Mouse (Mus musculus): Measurements from ENCODE around the gene Hmgb1. TPM values are rescaled to one million over a fixed set of nuclear protein-coding genes. Genes with fewer than 3 reads are reported as not detected.

Hmgb1 gene
- total and polyA plus RNA-seq, 3 experiments: 517 to 576 (median 529) TPM

DNA sequence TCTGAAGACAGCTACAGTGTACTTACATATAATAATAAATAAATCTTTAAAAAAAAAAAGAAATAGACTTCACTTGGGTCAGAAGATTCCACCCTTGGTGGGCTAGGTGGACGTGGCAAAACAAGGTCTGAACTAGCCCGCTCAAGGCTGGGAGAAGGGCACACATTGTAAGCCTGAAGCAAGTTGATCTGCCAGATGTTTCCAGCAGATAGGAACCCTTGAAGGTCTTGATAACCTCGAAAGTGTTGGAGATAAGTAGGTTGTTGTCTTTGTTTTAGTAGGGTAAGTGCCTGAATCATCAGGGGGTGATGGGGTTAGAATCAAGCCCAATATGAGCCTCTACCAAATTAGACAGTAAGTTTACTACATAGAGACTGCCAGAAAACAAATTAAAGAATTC is 35.2 kb upstream of the Hmgb1 start:
- Histone ChIP-seq H3K9me3 (replicated peaks) (peaks cover 32% of the 10 kb centered on the region), H3K36me3 (replicated peaks) (peaks cover 38% of the 10 kb centered on the region), H3K27me3 (ENCODE audit: insufficient read depth, low read length) (no peaks in the 10 kb centered on the region), H3K4me1 (ENCODE audit: insufficient read depth, low read depth, low read length) (peaks cover 33% of the 10 kb centered on the region), H3K4me3 (ENCODE audit: low read depth, low read length) (no peak overlapping the region)
- ATAC-seq (ENCODE audit: extremely low read depth, insufficient number of reproducible peaks, low FRiP score, poor library complexity, severe bottlenecking) (peak; percentile 85), DNase-seq (ENCODE audit: low spot score) (no peak)
- TF ChIP-seq TAL1 (conservative IDR thresholded peaks at IDR 0.05; ENCODE audit: low read depth, low read length) (peak; percentile 64), CTCF (IDR thresholded peaks at IDR 0.05; ENCODE audit: low read depth, low read length) (no peak), GATA1 (IDR thresholded peaks at IDR 0.05; ENCODE audit: borderline replicate concordance, low read length) (no peak), GATA2 (IDR thresholded peaks at IDR 0.05; ENCODE audit: borderline replicate concordance, low read depth, low read length) (no peak), POLR2AphosphoS5 (IDR thresholded peaks at IDR 0.05; ENCODE audit: insufficient replicate concordance, low read depth, low read length) (no peak)

DNA sequence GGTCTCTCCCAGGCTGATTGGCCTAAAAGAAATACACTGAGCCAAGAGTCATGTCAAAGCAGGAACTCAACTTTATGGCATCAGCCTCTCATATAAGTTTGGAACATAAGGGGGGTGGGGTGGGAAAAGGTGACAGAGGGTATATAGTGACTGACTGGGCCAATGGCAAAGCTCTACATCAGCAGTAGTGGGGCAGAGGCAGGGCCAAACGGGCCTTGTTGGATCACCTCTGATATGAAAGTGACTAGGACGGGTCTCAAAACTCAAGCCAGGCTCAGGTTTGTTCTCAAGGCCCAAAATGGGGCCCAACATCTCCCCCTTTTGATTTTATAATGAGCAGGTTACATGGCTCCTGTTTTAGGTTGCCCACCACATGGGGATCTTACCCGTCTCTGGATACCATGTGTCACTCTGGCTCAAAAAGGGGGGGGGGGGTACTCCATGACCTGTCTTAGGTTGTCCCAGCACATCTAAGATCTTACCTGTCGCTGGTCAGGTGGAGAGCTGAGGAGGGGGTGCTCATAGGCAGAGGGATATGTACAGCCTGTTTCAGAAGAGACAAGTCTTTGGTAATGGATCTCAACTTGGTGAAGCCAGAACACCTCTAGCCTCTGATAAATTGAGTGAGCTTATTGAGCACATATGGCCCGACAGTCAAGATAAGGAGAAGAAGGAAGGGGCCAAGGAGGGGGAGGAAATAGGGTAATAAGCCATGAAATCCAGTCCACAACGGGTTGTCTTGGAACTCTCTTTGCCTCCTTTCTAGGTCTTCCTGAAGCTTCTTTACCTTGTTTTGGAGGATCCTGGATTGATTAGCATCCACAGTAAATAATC is 33.5 kb upstream of the Hmgb1 start:
- H3K36me3 ChIP-seq (replicated peaks): peaks cover 56% of the 10 kb centered on the region
- H3K4me3 ChIP-seq (ENCODE audit: low read depth, low read length): no peak overlapping the region
- H3K9me3 ChIP-seq (replicated peaks): peaks cover 32% of the 10 kb centered on the region
- H3K4me1 ChIP-seq (ENCODE audit: insufficient read depth, low read depth, low read length): peaks cover 29% of the 10 kb centered on the region
- DNase-seq (ENCODE audit: low spot score) (no peak), ATAC-seq (ENCODE audit: extremely low read depth, insufficient number of reproducible peaks, low FRiP score, poor library complexity, severe bottlenecking) (no peak)
- H3K27me3 ChIP-seq (ENCODE audit: insufficient read depth, low read length): no peaks in the 10 kb centered on the region
- TF ChIP-seq CTCF (IDR thresholded peaks at IDR 0.05; ENCODE audit: low read depth, low read length) (no peak), GATA1 (IDR thresholded peaks at IDR 0.05; ENCODE audit: borderline replicate concordance, low read length) (no peak)

DNA sequence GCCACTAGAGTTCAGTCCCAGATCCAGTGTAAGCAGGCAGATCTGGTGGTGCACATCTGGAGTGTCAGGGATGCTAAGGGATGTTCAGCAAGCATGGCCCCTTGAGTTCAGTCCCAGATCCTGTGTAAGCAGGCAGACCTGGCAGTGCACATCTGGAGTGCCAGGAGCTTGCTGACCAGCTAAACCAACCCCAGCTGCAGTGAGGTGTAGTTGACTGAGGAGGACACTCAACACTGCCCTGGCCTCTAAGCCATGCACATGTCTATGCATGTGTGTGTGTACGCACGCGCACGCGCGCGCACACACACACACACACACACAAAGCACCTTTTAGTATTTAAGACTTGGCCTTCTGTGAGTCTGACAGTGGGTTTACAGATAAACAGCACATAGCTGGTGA is 31.3 kb upstream of the Hmgb1 start:
- ATAC-seq (ENCODE audit: extremely low read depth, insufficient number of reproducible peaks, low FRiP score, poor library complexity, severe bottlenecking) (no peak), DNase-seq (ENCODE audit: low spot score) (no peak)
- Histone ChIP-seq H3K9me3 (replicated peaks) (peaks cover 22% of the 10 kb centered on the region), H3K36me3 (replicated peaks) (peaks cover 78% of the 10 kb centered on the region), H3K4me3 (ENCODE audit: low read depth, low read length) (no peak overlapping the region), H3K27me3 (ENCODE audit: insufficient read depth, low read length) (no peaks in the 10 kb centered on the region), H3K4me1 (ENCODE audit: insufficient read depth, low read depth, low read length) (peaks cover 34% of the 10 kb centered on the region)
- TF ChIP-seq GATA2 (IDR thresholded peaks at IDR 0.05; ENCODE audit: borderline replicate concordance, low read depth, low read length) (no peak), CTCF (IDR thresholded peaks at IDR 0.05; ENCODE audit: low read depth, low read length) (no peak), POLR2AphosphoS5 (IDR thresholded peaks at IDR 0.05; ENCODE audit: insufficient replicate concordance, low read depth, low read length) (0 out of 2 replicates have a peak, but pooled peaks have one; percentile 69), GATA1 (IDR thresholded peaks at IDR 0.05; ENCODE audit: borderline replicate concordance, low read length) (no peak), TAL1 (conservative IDR thresholded peaks at IDR 0.05; ENCODE audit: low read depth, low read length) (no peak)

DNA sequence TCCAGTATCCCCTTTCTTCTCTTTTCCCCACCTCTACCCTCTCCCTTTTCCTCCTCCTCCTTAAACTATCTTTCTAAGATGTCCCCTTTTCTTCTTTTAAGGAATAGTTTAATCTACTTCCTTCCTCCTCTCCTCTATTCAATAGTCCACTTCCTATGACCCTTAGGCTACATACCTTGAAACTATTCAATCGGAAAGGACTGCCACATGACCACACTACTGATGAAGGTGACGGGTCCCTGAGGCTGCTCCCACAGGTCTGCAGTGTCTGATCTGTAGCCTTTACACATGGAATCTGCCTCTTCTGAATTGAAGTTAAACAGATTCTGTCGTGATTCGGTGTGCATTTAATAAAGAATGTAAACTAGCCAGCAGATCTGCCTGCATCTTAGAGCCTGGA is 28.5 kb upstream of the Hmgb1 start:
- Histone ChIP-seq H3K9me3 (replicated peaks) (peaks cover 14% of the 10 kb centered on the region), H3K4me3 (ENCODE audit: low read depth, low read length) (no peak overlapping the region), H3K36me3 (replicated peaks) (peaks cover 95% of the 10 kb centered on the region), H3K4me1 (ENCODE audit: insufficient read depth, low read depth, low read length) (peaks cover 31% of the 10 kb centered on the region), H3K27me3 (ENCODE audit: insufficient read depth, low read length) (no peaks in the 10 kb centered on the region)
- ATAC-seq (ENCODE audit: extremely low read depth, insufficient number of reproducible peaks, low FRiP score, poor library complexity, severe bottlenecking) (no peak), DNase-seq (ENCODE audit: low spot score) (no peak)
- TF ChIP-seq GATA2 (IDR thresholded peaks at IDR 0.05; ENCODE audit: borderline replicate concordance, low read depth, low read length): no peak
- no peak for TF ChIP-seq CTCF (IDR thresholded peaks at IDR 0.05; ENCODE audit: low read depth, low read length)
- TF ChIP-seq TAL1 (conservative IDR thresholded peaks at IDR 0.05; ENCODE audit: low read depth, low read length): no peak
- TF ChIP-seq GATA1 (IDR thresholded peaks at IDR 0.05; ENCODE audit: borderline replicate concordance, low read length): no peak
- TF ChIP-seq POLR2AphosphoS5 (IDR thresholded peaks at IDR 0.05; ENCODE audit: insufficient replicate concordance, low read depth, low read length): no peak

DNA sequence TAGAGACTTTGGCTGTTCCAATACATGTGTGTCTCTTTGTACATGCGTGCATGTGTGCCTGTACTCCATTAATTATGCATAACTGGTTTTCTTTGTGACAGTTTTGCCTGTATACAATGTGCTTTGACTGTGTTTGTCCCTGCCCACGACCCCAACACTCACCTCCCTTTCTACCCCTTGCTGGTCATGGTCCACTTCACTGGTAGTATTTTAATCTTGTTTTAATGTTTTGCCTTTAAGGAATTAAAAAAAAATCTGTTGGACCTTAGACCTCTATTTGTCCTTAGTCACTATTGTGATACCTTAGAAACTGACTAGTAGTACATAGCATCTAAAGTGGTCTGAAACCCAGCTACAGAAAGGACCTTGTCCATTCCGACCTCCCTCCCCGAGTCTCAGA is 26.8 kb upstream of the Hmgb1 start:
- ATAC-seq (ENCODE audit: extremely low read depth, insufficient number of reproducible peaks, low FRiP score, poor library complexity, severe bottlenecking): no peak
- no peak for TF ChIP-seq CTCF (IDR thresholded peaks at IDR 0.05; ENCODE audit: low read depth, low read length)
- no peak for TF ChIP-seq TAL1 (conservative IDR thresholded peaks at IDR 0.05; ENCODE audit: low read depth, low read length)
- no peak for TF ChIP-seq GATA1 (IDR thresholded peaks at IDR 0.05; ENCODE audit: borderline replicate concordance, low read length)
- no peak for TF ChIP-seq POLR2AphosphoS5 (IDR thresholded peaks at IDR 0.05; ENCODE audit: insufficient replicate concordance, low read depth, low read length)
- TF ChIP-seq GATA2 (IDR thresholded peaks at IDR 0.05; ENCODE audit: borderline replicate concordance, low read depth, low read length): no peak
- Histone ChIP-seq H3K4me1 (ENCODE audit: insufficient read depth, low read depth, low read length) (peaks cover 33% of the 10 kb centered on the region), H3K36me3 (replicated peaks) (peaks cover 96% of the 10 kb centered on the region), H3K4me3 (ENCODE audit: low read depth, low read length) (no peak overlapping the region), H3K27me3 (ENCODE audit: insufficient read depth, low read length) (no peaks in the 10 kb centered on the region), H3K9me3 (replicated peaks) (peaks cover 3% of the 10 kb centered on the region; the same call in 1 of the 2 replicates)
- DNase-seq (ENCODE audit: low spot score): no peak

DNA sequence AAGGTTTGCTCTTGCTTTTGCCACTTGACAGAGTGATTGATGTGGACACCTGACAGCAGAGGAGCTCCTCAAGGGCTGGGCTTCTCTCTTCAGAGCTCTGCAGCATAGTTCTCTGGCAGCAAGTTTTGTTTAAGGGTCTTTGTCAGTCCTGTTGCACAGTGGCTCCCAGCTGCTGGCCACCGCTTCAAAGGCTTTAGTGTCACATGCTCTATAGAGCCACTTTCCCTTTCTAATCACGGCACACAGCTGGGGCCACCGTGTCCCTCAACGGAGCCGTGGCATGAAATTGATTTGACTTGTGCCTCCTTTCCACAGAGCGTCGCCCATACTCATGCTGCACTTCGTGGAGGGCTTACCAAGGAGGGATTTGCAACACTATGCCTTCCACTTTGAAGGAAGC is 25.0 kb upstream of the Hmgb1 start:
- Histone ChIP-seq H3K36me3 (replicated peaks) (peaks cover 93% of the 10 kb centered on the region), H3K4me3 (ENCODE audit: low read depth, low read length) (no peak overlapping the region), H3K4me1 (ENCODE audit: insufficient read depth, low read depth, low read length) (peaks cover 38% of the 10 kb centered on the region), H3K9me3 (replicated peaks) (no peaks in the 10 kb centered on the region), H3K27me3 (ENCODE audit: insufficient read depth, low read length) (no peaks in the 10 kb centered on the region)
- no peak for DNase-seq (ENCODE audit: low spot score)
- TF ChIP-seq POLR2AphosphoS5 (IDR thresholded peaks at IDR 0.05; ENCODE audit: insufficient replicate concordance, low read depth, low read length): no peak
- TF ChIP-seq GATA1 (IDR thresholded peaks at IDR 0.05; ENCODE audit: borderline replicate concordance, low read length): no peak
- no peak for TF ChIP-seq TAL1 (conservative IDR thresholded peaks at IDR 0.05; ENCODE audit: low read depth, low read length)
- TF ChIP-seq GATA2 (IDR thresholded peaks at IDR 0.05; ENCODE audit: borderline replicate concordance, low read depth, low read length): no peak
- TF ChIP-seq CTCF (IDR thresholded peaks at IDR 0.05; ENCODE audit: low read depth, low read length): no peak
- ATAC-seq (ENCODE audit: extremely low read depth, insufficient number of reproducible peaks, low FRiP score, poor library complexity, severe bottlenecking): no peak
